Mouse (Mus musculus) frontal cortex, postnatal 25 days (tissue): ENCODE data around the gene Rpl5.

Experiments
- DNase-seq, 2 experiments: peaks; one replicate each; pipeline ENCODE4 v3.0.0; 2022; ENCODE audit warnings: low spot score in 2 of 2

Rpl5 gene

DNA sequence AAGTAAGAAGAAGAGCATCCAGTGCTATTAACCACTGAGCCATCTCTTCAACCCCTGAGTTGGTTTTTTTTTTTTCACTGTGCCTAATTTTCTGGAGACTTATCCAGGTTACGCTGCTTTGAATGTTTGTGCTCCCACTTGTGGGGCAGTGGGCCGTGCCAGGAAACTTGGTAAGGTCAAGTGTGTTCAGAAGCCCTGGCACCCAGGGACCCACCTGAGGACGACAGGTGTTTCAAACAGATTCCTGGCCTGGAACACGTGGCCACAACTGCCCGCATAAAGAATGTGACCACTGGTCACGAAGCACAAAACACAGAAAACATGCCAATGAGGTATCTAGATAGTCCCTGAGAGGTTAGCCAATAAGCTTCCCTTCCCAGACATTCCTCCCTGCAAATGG is 43.2 kb downstream of the Rpl5 start:
- no peak for DNase-seq

- no peak for DNase-seq
These were observed 46.2 kb downstream of the Rpl5 start for GRCm38 (mm10) chr5:107946475-107946874.

DNA sequence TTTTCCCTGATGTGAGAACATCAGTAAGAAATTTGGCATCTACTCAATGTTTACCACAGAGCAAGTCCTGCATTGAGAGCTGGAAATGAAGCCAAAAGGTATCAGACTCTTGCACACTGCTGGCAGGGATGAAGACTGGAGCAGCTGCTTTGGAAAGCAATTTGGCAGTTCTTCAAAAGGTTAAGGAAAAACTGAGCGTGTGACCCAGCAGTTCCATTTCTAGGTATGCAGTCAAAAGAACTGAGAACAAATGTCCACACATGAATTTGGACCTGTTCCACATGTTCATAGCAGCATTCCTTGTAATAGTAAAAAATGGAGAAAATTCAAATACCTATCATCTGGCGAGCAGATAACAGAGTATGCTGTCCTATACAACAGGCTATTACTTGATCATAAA is 47.2 kb downstream of the Rpl5 start:
- no peak for DNase-seq

GRCm38 (mm10) chr5:107948899-107949298 is 48.6 kb downstream of the Rpl5 start:
- no peak for DNase-seq

GRCm38 (mm10) chr5:107949607-107950006 is 49.3 kb downstream of the Rpl5 start:
- no peak for DNase-seq

DNA sequence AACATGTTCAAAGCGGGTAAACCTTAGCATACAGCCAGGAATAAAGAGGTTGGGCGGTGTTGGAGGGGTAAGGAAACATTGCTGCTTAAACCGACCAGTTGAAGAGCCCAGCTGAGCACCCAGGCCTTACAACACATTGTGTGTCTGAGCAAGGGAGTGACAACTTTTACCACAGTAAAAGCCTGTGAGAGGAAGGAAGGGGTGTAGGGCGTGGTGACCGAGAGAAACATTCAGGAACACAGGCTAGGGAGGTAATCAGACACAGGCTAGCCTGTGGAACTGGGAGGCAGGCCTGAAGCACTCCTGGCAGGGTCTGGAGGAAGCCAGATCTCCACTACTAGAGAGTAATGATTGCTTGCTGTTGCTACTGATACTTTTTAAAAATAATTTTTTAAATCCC is 50.3 kb downstream of the Rpl5 start:
- no peak for DNase-seq
